Mouse (Mus musculus) limb, embryonic 10.5 days (tissue): ENCODE measurements around the gene Scd4. TPM values are rescaled to one million over a fixed set of nuclear protein-coding genes. Genes with fewer than 3 reads are reported as not detected.
"Not testable (repeated sequence)": the region's sequence is repeated elsewhere in the genome, so short reads cannot be mapped to it uniquely, and the experiment has no call there.

Source experiments
- DNase-seq: peaks from one replicate; pipeline ENCODE4 v3.0.0-alpha.2; 2017; ENCODE audit warnings: low spot score
- H3K27ac ChIP-seq: fragments of 300-500 bp; sonication (generic); 2 replicates; pipeline ENCODE4 v1.5.1; 2016; ENCODE audit warnings: mild to moderate bottlenecking
- H3K27me3 ChIP-seq: fragments of 300-500 bp; sonication (generic); 2 replicates; pipeline ENCODE4 v1.6.1; 2016; ENCODE audit warnings: low read depth, mild to moderate bottlenecking; ENCODE audit not compliant: poor library complexity, severe bottlenecking
- H3K36me3 ChIP-seq: fragments of 300-500 bp; sonication (generic); 2 replicates; pipeline ENCODE4 v1.6.1; 2016; ENCODE audit warnings: mild to moderate bottlenecking, moderate library complexity
- H3K4me1 ChIP-seq: fragments of 300-500 bp; sonication (generic); 2 replicates; pipeline ENCODE4 v1.6.1; 2016
- H3K4me3 ChIP-seq: fragments of 300-500 bp; sonication (generic); 2 replicates; pipeline ENCODE4 v1.5.1; 2016; ENCODE audit warnings: mild to moderate bottlenecking, moderate library complexity
- H3K9me3 ChIP-seq: fragments of 300-500 bp; sonication (generic); replicated peaks from 2 replicates; pipeline ENCODE4 v1.6.1; 2016; ENCODE audit warnings: mild to moderate bottlenecking
- WGBS: fragments of 180-500 bp; shearing (Covaris S2); methylation state at CpG from one replicate; pipeline ENCODE4 v1.1.7; 2016; 5-methylcytosine and 5-hydroxymethylcytosine counted together
- polyA plus RNA-seq: library from polyadenylated mRNA; unstranded; fragments of >200 nt; fragmentation: Nextera tagmentation; extraction: Ambion mirVana; gene quantifications from 2 replicates; pipeline ENCODE4 v1.2.1, GENCODE M21; 2016

Gene Scd4
- polyA plus RNA-seq, 1 experiment from 2014 or later = 0.11 TPM

- peaks cover 16% of the 10 kb centered on the region; the same call in 1 of the 2 replicates for H3K4me1 ChIP-seq
- H3K4me3 ChIP-seq = no peak overlapping the region
- WGBS = 91% methylated on average over 10 of the region's 10 CpGs
- peak; percentile 23 for DNase-seq
- H3K36me3 ChIP-seq = peaks cover 96% of the 10 kb centered on the region
- H3K9me3 ChIP-seq = no peaks in the 10 kb centered on the region
- H3K27ac ChIP-seq = no peak overlapping the region
- no peaks in the 10 kb centered on the region for H3K27me3 ChIP-seq
These were observed 28.5 kb upstream of the Scd4 start for GRCm38 (mm10) chr19:44304419-44304818.

GRCm38 (mm10) chr19:44304851-44305510 is 27.9 kb upstream of the Scd4 start:
- H3K36me3 ChIP-seq = peaks cover 91% of the 10 kb centered on the region
- WGBS = 93% methylated on average over 16 of the region's 16 CpGs
- no peak overlapping the region for H3K27ac ChIP-seq
- H3K9me3 ChIP-seq = no peaks in the 10 kb centered on the region
- H3K4me1 ChIP-seq = peaks cover 12% of the 10 kb centered on the region; the same call in 1 of the 2 replicates
- peak; percentile 26 for DNase-seq
- H3K27me3 ChIP-seq = no peaks in the 10 kb centered on the region
- no peak overlapping the region for H3K4me3 ChIP-seq

- DNase-seq = peak; percentile 24
- Histone ChIP-seq H3K27ac (no peak overlapping the region), H3K4me1 (peaks cover 6% of the 10 kb centered on the region; the same call in 1 of the 2 replicates), H3K9me3 (no peaks in the 10 kb centered on the region), H3K36me3 (peaks cover 84% of the 10 kb centered on the region), H3K27me3 (no peaks in the 10 kb centered on the region), H3K4me3 (no peak overlapping the region)
- WGBS = 94% methylated on average over 15 of the region's 15 CpGs
These were observed 27.2 kb upstream of the Scd4 start for GRCm38 (mm10) chr19:44305701-44306100.

GRCm38 (mm10) chr19:44306171-44306570 is 26.7 kb upstream of the Scd4 start:
- DNase-seq = peak; percentile 24
- Histone ChIP-seq H3K9me3 (no peaks in the 10 kb centered on the region), H3K27ac (no peak overlapping the region), H3K36me3 (peaks cover 79% of the 10 kb centered on the region), H3K4me3 (no peak overlapping the region), H3K27me3 (no peaks in the 10 kb centered on the region), H3K4me1 (peaks cover 4% of the 10 kb centered on the region; the same call in 1 of the 2 replicates)
- WGBS = 85% methylated on average over 7 of the region's 7 CpGs

- 0 out of 2 replicates have a peak, but pooled peaks cover 2% of the 10 kb centered on the region for H3K4me1 ChIP-seq
- peaks cover 69% of the 10 kb centered on the region for H3K36me3 ChIP-seq
- no peaks in the 10 kb centered on the region for H3K27me3 ChIP-seq
- DNase-seq = peak; percentile 31
- no peaks in the 10 kb centered on the region for H3K9me3 ChIP-seq
- WGBS = 84% methylated on average over 9 of the region's 9 CpGs
- no peak overlapping the region for H3K27ac ChIP-seq
- no peak overlapping the region for H3K4me3 ChIP-seq
These were observed 25.6 kb upstream of the Scd4 start for GRCm38 (mm10) chr19:44307101-44307914.

GRCm38 (mm10) chr19:44307915-44308470 is 24.9 kb upstream of the Scd4 start:
- DNase-seq = peak; percentile 29
- no peaks in the 10 kb centered on the region for H3K27me3 ChIP-seq
- peaks cover 62% of the 10 kb centered on the region for H3K36me3 ChIP-seq
- WGBS = 85% methylated on average over 6 of the region's 6 CpGs
- H3K4me1 ChIP-seq = 0 out of 2 replicates have a peak, but pooled peaks cover 2% of the 10 kb centered on the region
- no peak overlapping the region for H3K4me3 ChIP-seq
- no peak overlapping the region for H3K27ac ChIP-seq
- H3K9me3 ChIP-seq = no peaks in the 10 kb centered on the region

GRCm38 (mm10) chr19:44308611-44309246 is 24.2 kb upstream of the Scd4 start:
- 0 out of 2 replicates have a peak, but pooled peaks cover 2% of the 10 kb centered on the region for H3K4me1 ChIP-seq
- H3K36me3 ChIP-seq = peaks cover 55% of the 10 kb centered on the region
- no peak overlapping the region for H3K27ac ChIP-seq
- H3K4me3 ChIP-seq = no peak overlapping the region
- WGBS = 94% methylated on average over 8 of the region's 8 CpGs
- H3K9me3 ChIP-seq = no peaks in the 10 kb centered on the region
- DNase-seq = peak; percentile 25
- H3K27me3 ChIP-seq = no peaks in the 10 kb centered on the region

GRCm38 (mm10) chr19:44309351-44310154 is 23.3 kb upstream of the Scd4 start:
- no peaks in the 10 kb centered on the region for H3K9me3 ChIP-seq
- H3K27me3 ChIP-seq = no peaks in the 10 kb centered on the region
- no peak overlapping the region for H3K27ac ChIP-seq
- WGBS = 82% methylated on average over 12 of the region's 12 CpGs
- H3K4me1 ChIP-seq = peaks cover 6% of the 10 kb centered on the region
- H3K36me3 ChIP-seq = peaks cover 47% of the 10 kb centered on the region
- no peak overlapping the region for H3K4me3 ChIP-seq
- DNase-seq = peak; percentile 26

GRCm38 (mm10) chr19:44310155-44310575 is 22.7 kb upstream of the Scd4 start:
- peaks cover 40% of the 10 kb centered on the region for H3K36me3 ChIP-seq
- H3K9me3 ChIP-seq, H3K27me3 ChIP-seq, H3K4me3 ChIP-seq, H3K27ac ChIP-seq: not testable (repeated sequence)
- WGBS = 86% methylated on average over 1 of the region's 1 CpGs
- DNase-seq = peak; percentile 11
- peaks cover 11% of the 10 kb centered on the region for H3K4me1 ChIP-seq

- peaks cover 34% of the 10 kb centered on the region for H3K36me3 ChIP-seq
- H3K27ac ChIP-seq = no peak overlapping the region
- DNase-seq = peak; percentile 15
- H3K27me3 ChIP-seq = no peaks in the 10 kb centered on the region
- H3K4me3 ChIP-seq = no peak overlapping the region
- peaks cover 17% of the 10 kb centered on the region for H3K4me1 ChIP-seq
- WGBS = 70% methylated on average over 5 of the region's 5 CpGs
- H3K9me3 ChIP-seq = no peaks in the 10 kb centered on the region
These were observed 22.1 kb upstream of the Scd4 start for GRCm38 (mm10) chr19:44310814-44311213.

GRCm38 (mm10) chr19:44311306-44312006 is 21.4 kb upstream of the Scd4 start:
- no peak overlapping the region for H3K4me3 ChIP-seq
- 81% methylated on average over 8 of the region's 8 CpGs for WGBS
- no peak overlapping the region for H3K27ac ChIP-seq
- H3K27me3 ChIP-seq = no peaks in the 10 kb centered on the region
- peaks cover 28% of the 10 kb centered on the region for H3K36me3 ChIP-seq
- peaks cover 18% of the 10 kb centered on the region for H3K4me1 ChIP-seq
- no peaks in the 10 kb centered on the region for H3K9me3 ChIP-seq
- peak; percentile 26 for DNase-seq
